Mouse (Mus musculus): ENCODE measurements around the gene Tfap2a.

DNA sequence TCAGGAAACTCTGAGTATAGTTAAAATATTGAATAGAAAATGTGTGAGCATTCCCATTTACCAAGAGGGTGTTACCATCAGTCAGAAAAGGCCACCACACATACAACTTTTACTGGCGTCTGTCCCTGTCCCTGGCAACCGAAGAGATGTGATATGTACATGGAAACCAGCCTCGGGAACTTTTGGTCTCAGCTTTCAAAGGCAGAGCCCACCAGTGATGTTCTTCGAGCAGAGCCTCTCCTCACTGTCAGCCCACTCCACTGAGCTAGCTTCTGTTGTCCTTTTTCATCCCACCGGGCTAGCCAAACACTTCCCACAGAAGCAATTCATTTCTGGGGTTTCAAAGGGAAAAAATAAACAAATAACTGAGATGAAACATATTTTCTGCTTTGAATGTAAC, 29.9 kb downstream of the Tfap2a start:
- TF ChIP-seq CTCF (IDR thresholded peaks at IDR 0.05; ENCODE audit: insufficient read depth, low read depth, low read length) (no peak), POLR2A (IDR thresholded peaks at IDR 0.05; ENCODE audit: insufficient read depth, low read depth, low read length) (no peak)
